Mouse (Mus musculus) MN1 (cell line): Measurements from ENCODE around the gene Anapc1.
"Not testable (repeated sequence)": the region's sequence is repeated elsewhere in the genome, so short reads cannot be mapped to it uniquely, and the experiment has no call there.

ENCODE experiments used
- DNase-seq: peaks from one replicate; pipeline ENCODE4 v3.0.0-alpha.2; 2016; ENCODE audit warnings: low spot score

Gene Anapc1

DNA sequence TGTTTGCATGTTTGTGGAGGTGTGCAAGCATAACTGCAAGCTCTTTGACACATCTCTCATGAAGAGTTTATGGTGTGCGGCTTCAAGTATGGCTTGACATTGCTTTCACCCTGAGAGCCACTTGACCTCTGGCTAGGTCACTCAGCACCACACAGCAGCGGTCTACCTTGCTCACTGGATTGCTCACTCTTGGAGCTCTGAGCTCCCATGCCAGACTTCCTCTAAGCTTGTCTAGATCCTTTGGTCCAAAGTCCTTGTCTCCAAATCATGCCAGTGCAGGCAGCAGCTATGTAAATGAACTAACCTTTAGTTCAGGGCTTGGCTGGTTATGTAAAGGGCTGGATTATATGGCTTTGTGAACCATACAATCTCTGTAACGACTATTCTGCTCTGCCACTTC lies 9.2 kb upstream of the Anapc1 start:
- DNase-seq = no peak

- no peak for DNase-seq
Observed at GRCm38 (mm10) chr2:128694548-128694947, 7.4 kb upstream of the Anapc1 start.

- DNase-seq = not testable (repeated sequence)
Observed at GRCm38 (mm10) chr2:128693828-128694227, 6.6 kb upstream of the Anapc1 start.

GRCm38 (mm10) chr2:128693236-128693635 lies 6.0 kb upstream of the Anapc1 start:
- DNase-seq = no peak

- no peak for DNase-seq
Observed at GRCm38 (mm10) chr2:128692771-128693170, 5.6 kb upstream of the Anapc1 start.

DNA sequence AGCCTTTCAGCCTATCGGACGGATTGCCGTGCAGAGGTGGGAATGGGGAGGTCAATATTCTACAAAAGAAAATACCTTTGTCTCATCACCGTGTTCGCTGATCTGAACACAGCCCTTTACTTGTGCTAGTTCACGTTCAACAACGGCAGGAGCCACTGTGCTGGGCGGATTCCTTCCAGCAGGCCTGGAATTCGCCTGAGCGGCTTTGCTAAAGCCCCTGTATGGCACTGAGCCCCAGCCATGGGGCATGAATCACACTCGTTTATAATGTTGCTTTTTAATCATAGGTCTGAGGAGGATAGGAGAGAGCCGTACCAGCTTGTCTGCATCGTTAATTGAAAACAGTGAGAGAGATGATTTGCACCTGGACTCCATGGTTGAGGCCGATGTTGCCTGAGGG lies 5.1 kb upstream of the Anapc1 start:
- DNase-seq = no peak

GRCm38 (mm10) chr2:128687558-128688120 lies 448 bp upstream of the Anapc1 start:
- DNase-seq = no peak

DNA sequence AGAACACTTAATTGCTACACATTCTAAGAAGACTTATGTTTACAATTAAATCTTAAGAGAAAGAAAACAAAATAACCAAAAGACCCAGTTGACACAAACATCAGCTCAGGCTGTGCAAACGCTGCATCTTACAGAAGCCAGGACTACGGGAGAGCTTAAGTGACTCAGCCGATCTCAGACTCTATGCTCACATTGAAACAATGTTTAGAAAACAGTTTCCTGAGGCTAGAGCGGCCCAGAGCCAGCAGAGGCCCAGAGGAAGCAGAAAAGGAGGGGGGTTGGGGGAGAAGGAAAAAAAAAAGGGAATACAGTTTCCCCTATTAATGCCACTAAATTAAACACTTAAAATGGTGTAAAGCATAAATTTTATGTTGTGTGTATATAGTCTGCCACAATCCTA lies 6.5 kb downstream of the Anapc1 start:
- no peak for DNase-seq

DNA sequence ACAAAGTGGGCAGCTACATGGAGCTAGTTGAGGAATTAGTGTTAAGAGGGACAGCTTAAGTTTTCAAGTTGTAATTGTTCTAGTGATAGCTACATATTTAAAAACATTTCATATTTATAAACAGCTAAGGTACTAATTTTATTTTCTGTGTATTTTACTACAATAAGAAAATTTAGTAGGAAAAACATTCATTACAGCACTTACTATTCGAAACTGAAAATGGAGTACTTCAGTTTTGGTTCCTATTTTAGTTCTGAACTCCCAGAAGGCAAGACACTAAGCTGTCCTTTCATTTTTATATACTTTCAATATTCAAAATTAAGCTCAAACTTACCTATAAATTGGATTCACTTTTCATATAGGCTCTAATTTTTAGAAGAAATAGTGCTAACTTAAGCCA lies 66.6 kb downstream of the Anapc1 start:
- DNase-seq = no peak

DNA sequence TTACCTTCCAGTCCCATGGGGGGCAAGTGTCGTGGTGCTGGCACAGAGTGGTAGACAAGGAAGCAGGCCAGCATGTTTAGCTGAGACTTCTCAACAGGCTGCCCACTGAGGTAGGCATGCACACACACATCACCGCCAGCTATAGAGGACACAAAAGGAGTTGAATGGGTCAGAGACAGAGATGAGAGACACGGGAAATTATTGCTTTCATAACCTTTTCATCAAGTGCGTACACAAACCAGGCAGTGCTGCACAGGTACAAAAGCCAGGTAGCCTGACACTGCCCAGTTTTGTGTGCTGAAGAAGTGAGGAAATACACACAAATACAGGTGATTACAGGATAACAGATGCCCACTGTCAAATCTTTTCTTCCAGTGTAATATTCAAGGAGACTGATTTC lies 71.8 kb downstream of the Anapc1 start:
- DNase-seq = no peak

DNA sequence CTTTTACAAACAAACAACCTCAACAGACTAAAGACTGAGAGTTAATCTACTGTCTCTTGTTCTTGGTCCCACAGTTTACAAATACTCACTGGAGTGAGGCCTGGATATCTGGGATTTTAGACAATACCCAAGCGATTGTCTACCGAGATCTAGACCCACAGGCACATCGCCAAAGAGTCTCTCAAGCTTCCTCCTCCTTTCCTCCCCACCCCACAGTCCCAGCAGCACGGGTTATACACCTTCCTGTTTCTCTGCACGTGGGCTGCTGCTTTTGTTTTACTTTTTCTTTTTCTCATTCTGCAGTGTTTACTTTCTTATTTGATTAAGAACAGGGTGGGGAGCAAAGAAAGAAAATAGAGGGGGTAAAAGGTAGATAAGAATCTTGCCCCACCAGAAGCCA lies 73.8 kb downstream of the Anapc1 start:
- no peak for DNase-seq

- DNase-seq = no peak
Observed at GRCm38 (mm10) chr2:128612275-128612674, 74.9 kb downstream of the Anapc1 start.

GRCm38 (mm10) chr2:128611178-128611577 lies 76.0 kb downstream of the Anapc1 start:
- no peak for DNase-seq

DNA sequence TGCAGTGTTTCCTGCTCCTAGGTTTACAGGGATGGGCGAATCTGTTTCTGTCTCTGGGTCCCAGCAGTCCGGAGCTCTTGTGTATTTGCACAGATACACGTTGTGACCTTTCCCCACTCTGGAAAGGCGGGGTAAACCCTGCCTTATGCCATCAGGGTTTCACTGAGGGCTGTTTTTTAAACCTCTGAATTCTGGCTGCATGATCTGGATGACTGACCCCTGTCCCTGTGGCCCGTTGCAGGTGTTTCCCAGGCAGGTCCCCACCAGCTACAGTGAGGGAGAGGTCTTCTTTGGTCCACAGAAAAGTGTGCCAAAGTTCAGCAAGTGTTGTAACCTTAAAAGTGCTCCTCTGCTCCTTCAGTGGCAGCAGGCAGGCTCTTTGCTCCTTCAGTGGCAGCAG lies 77.9 kb downstream of the Anapc1 start:
- no peak for DNase-seq

- no peak for DNase-seq
Observed at GRCm38 (mm10) chr2:128601534-128601933, 85.7 kb downstream of the Anapc1 start.

- DNase-seq = no peak
Observed at GRCm38 (mm10) chr2:128592301-128592700, 94.9 kb downstream of the Anapc1 start.

GRCm38 (mm10) chr2:128590909-128591308 lies 96.3 kb downstream of the Anapc1 start, which contains the start of gene Spdye4c:
Gene Spdye4c (plus strand): TSS chr2:128591209.
- DNase-seq = no peak

DNA sequence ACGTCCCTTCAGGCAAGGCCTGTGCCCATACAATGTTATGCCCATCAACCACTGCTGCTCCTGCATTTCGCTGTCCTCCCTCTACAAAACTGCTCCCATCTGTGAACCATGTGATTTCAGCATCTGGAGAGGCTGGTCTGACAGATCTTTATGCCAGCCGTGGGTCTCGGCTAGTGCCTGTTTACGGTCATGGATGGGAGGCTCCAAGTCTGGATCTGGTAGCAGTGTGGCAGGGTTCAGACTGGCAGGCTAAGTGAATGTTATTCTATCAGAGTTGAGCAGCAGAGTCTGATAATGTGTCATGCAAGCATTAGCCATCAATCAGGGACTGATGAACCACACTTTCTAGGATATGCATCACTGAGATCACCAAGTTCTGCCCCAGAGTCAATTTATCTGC lies 104.3 kb downstream of the Anapc1 start:
- no peak for DNase-seq

- peak; percentile 85 for DNase-seq
Observed at GRCm38 (mm10) chr2:128572726-128573624, 114.2 kb downstream of the Anapc1 start.

DNA sequence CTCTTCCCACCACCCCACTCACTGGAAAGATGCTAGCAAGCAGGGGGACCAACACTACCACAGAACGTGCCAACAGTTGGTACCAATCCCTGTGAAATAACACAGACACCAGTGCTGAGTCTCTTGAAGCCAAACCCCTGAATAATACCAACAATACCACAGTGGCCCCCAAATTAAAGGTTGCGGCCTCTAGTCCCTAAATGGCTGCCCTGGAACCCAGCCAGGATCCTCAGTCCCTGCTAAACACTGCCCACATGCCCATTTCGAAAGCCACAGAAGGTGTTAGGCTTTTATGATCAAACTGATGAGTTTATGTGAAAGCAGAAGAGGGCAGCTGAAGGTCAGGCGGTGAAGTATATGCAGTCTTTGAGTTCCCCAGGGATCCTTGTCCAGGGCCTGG lies 116.2 kb downstream of the Anapc1 start:
- DNase-seq = no peak

- no peak for DNase-seq
Observed at GRCm38 (mm10) chr2:128568490-128568889, 118.7 kb downstream of the Anapc1 start.

DNA sequence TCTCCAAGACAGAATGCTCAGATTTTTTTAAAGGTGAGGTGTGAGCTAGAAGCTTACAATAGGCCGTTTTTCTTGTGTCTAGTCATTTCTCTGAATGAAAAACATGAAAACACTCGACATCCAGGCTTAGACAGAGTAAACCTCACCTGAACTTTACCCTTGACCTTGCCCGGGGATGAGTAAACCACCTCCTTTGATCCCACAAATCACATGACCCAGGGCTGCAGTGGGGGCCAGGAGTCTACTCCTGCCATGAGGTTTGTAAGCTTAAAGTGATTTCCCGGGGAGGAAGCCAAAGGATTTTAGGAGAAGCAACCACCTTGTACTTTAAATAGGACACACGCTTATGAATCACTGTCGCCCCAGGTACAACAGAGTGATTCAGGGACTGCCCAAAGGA lies 119.2 kb downstream of the Anapc1 start:
- no peak for DNase-seq

- no peak for DNase-seq
Observed at GRCm38 (mm10) chr2:128566304-128567147, 120.7 kb downstream of the Anapc1 start.
